Mouse (Mus musculus) heart, postnatal 10 days (tissue): ENCODE measurements at regions not wholly inside any gene's neighbourhood (a gene's known extent, or its start where the extent isn't known, plus 50 kb on each side); places are given as distances from the start of the nearest gene placed in this dataset.
"Not testable (repeated sequence)": the region's sequence is repeated elsewhere in the genome, so short reads cannot be mapped to it uniquely, and the experiment has no call there.

ENCODE experiments used
- DNase-seq, 2 experiments: peaks; one replicate each; pipeline ENCODE4 v3.0.0; 2021
- intact Hi-C: fragments of 180-260 bp; cut with DNase I; formaldehyde crosslinking; loops from one replicate; pipeline ENCODE4 v1.15.1; 2025

DNA sequence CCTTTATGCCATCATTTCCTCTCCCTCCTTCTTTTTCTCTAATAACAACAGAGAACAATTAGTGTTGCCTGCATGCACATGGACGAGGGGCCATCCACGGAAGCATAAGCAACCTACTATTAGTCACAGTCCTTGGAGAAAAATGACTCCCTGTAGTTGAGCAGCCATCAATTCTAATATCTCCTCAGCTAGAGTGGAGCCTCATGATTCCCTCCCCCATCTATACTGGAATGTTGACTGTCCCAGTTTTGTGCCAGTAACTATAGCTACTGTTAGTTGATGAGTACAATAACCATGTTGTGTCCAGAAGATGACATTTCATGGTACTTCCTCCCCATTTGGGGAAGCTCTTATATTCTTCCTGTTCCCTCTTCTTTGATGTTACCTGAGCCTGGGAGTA is 64.3 kb upstream of the Rtn4 start:
- no peak for DNase-seq
- intact Hi-C loops: no loop called here

DNA sequence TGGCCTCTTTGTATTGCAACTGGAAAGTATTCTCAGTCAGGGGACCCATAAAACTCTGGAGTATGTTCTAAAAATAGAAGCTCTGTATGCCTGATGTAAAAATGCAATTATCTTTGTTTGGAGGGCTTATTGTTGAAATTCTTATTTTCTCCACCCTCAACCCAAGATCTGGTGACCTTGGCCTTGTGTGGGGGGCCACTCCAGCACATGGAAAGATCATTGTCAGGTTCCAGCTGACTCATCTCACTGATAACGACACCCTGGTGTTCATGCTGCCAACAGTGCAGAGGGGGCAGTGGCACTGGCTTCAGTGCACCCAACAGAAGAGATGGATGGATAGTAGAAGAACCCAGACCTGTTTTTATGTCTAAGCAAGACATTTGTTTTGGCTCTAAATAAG is 60.3 kb upstream of the Rtn4 start:
- DNase-seq: no peak
- intact Hi-C loops: no loop called here

DNA sequence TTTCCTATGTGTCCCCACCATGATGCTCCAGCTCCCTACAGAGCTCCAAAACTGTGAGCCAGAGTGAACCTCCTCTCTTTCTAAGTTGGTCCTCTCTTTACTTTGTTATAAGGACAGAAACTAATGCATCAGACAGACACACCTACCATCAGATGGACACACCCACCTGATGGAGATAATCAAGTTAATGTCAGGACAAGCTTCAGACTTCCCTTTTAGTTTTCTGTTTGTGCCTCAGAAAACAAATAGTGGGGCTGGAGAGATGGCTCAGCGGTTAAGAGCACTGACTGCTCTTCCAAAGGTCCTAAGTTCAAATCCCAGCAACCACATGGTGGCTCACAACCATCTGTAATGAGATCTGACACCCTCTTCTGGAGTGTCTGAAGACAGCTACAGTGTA is 59.5 kb upstream of the Rtn4 start:
- intact Hi-C loops, DNase-seq: not testable (repeated sequence)

DNA sequence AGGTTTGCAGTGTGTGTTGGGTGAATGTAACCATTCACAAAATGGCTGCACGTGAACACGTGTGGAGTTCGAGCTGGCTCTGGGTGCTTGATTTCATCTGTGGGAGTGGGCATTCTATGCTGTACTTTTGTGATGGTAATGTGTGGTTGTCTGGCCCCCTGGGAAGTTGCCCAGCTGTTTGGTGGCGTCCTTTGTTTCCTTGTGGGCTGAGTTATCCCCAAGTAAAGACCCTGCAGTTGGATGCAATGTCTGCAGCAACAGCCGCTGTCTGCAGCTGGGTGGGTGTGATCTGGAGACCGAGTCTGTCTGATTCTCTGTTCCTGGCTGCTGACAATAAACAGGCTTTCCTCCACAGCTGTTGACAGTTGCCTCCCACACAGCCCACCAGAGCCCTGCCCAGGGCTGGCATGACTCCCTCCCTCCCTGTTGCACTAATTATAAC is 56.0 kb upstream of the Rtn4 start:
- DNase-seq: peak; percentile 85
- intact Hi-C loops: no loop called here

DNA sequence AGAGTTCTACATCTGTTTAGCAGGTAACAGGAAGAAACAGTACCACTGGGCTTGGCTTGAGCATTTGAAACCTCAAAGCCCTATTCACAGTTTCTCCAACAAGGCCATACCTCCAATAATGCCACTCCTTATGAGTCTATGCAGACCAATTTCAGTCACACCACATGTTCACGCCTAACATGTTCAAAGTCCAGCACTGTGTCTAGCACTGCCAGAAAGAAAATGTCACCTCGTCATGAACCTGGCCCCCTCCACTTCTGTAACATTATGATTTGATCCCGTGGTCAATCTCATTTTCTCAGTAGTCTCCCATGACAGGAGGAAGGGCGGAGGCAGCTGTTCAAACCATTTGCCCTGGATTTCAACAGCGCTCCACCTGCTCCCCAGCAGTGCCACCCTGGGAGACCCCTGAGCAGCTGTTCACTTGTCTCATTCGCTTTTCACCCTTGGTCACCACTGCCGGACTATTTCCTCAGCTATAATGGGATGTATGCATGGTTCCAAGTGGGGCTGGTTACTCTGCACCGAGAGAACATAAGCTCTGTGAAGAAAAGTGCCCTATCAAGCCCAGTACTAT is 54.6 kb upstream of the Rtn4 start:
- intact Hi-C loops: no loop called here
- no peak for DNase-seq

DNA sequence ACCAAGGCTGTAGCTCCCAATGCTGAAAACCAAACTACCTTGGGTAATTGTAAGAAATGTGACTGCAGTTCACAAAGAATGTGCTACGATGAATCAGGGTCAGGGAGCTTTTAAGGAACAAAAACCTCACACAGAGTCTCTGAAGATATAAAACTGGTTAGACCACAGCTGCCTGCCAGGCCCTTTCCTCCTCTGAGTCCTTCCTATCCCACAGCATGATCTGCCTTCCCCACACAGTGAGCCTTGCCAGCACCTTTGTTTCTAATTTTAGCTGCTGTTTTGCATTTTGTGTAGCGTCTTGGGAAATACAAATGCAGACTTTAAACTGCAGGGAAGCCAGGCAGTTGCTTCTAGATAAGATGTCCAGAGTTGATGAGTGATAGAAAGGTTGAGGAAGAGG is 53.9 kb upstream of the Rtn4 start:
- intact Hi-C loops: no loop called here
- peak; percentile 52 to 58 for DNase-seq
